Mouse (Mus musculus) heart, adult 2 months (tissue): ENCODE results near the gene Nr2f2. TPM values are rescaled to one million over a fixed set of nuclear protein-coding genes. Genes with fewer than 3 reads are reported as not detected.

ENCODE experiments used
- DNase-seq, 2 experiments: peaks; one replicate each; pipeline ENCODE4 v3.0.0; 2021
- H3K27ac ChIP-seq: fragments of 200-600 bp; 2 replicates; pipeline ENCODE4 v1.8.1; 2022
- H3K27me3 ChIP-seq: fragments of 200-500 bp; 2 replicates; pipeline ENCODE4 v1.6.1; 2012; ENCODE audit warnings: mild to moderate bottlenecking, low read length, inconsistent platforms, mixed read lengths; ENCODE audit not compliant: control insufficient read depth, insufficient read depth
- H3K36me3 ChIP-seq: fragments of 200-500 bp; 2 replicates; pipeline ENCODE4 v1.6.1; 2012; ENCODE audit warnings: low read length, inconsistent platforms; ENCODE audit not compliant: control insufficient read depth, insufficient read depth
- H3K4me1 ChIP-seq: fragments of 200-500 bp; 2 replicates; pipeline ENCODE4 v1.6.1; 2011; ENCODE audit warnings: low read length; ENCODE audit not compliant: control insufficient read depth, insufficient read depth
- H3K4me3 ChIP-seq: fragments of 200-600 bp; 2 replicates; pipeline ENCODE4 v1.8.1; 2022
- H3K79me2 ChIP-seq: fragments of 200-500 bp; replicated peaks from 2 replicates; pipeline ENCODE4 v1.6.1; 2012; ENCODE audit warnings: mild to moderate bottlenecking, inconsistent platforms, low read length, moderate library complexity, mixed read lengths; ENCODE audit not compliant: control insufficient read depth, insufficient read depth
- H3K9ac ChIP-seq: fragments of 200-500 bp; 2 replicates; pipeline ENCODE4 v1.6.1; 2012; ENCODE audit warnings: low read depth, mild to moderate bottlenecking, control low read depth, inconsistent platforms, low read length, mixed read lengths
- CTCF ChIP-seq: fragments of 200-600 bp; IDR thresholded peaks from 2 replicates; pipeline ENCODE4 v1.8.1; 2022; ENCODE audit warnings: antibody characterized with exemption, mild to moderate bottlenecking, moderate library complexity
- EP300 ChIP-seq: fragments of 200-500 bp; IDR thresholded peaks from 2 replicates; pipeline ENCODE4 v1.6.1; 2011; ENCODE audit warnings: low read depth, low read length, control low read depth; ENCODE audit not compliant: insufficient read depth
- POLR2A ChIP-seq: fragments of 200-500 bp; IDR thresholded peaks from 2 replicates; pipeline ENCODE4 v1.6.1; 2011; ENCODE audit warnings: mild to moderate bottlenecking, low read depth, low read length, control low read depth; ENCODE audit not compliant: insufficient read depth
- WGBS: fragments of 180-500 bp; shearing (Covaris S2); methylation state at CpG from one replicate; pipeline ENCODE4 v1.1.7; 2018; 5-methylcytosine and 5-hydroxymethylcytosine counted together
- intact Hi-C: fragments of 180-260 bp; cut with DNase I; formaldehyde crosslinking; loops from one replicate; pipeline ENCODE4 v1.15.1; 2025
- polyA plus RNA-seq: library from polyadenylated mRNA; depleted of rRNA; stranded (reverse); fragments of >200 nt; gene quantifications from 2 replicates; pipeline ENCODE4 v1.2.3, GENCODE M21; 2012
- total RNA-seq, 2 experiments: library from RNA; stranded (reverse); gene quantifications; 2 replicates each; pipeline ENCODE4 v1.2.3; 2021

Gene Nr2f2
- total and polyA plus RNA-seq, 3 experiments = 16.4 to 39.3 (median 18.8) TPM

GRCm38 (mm10) chr7:70328206-70329036, 38.1 kb downstream of the Nr2f2 start:
- WGBS = 32% methylated on average over 10 of the region's 10 CpGs
- no peak overlapping the region for H3K27ac ChIP-seq
- intact Hi-C loops = no loop called here
- H3K27me3 ChIP-seq = peaks cover 15% of the 10 kb centered on the region
- H3K9ac ChIP-seq = no peak overlapping the region
- no peak for DNase-seq
- H3K4me3 ChIP-seq = no peak overlapping the region
- TF ChIP-seq POLR2A = no peak
- no peak for TF ChIP-seq CTCF
- TF ChIP-seq EP300 = no peak
- no peaks in the 10 kb centered on the region for H3K4me1 ChIP-seq
- H3K79me2 ChIP-seq = no peaks in the 10 kb centered on the region
- no peaks in the 10 kb centered on the region for H3K36me3 ChIP-seq

GRCm38 (mm10) chr7:70327191-70327590, 39.3 kb downstream of the Nr2f2 start:
- Histone ChIP-seq H3K4me3 (no peak overlapping the region), H3K79me2 (no peaks in the 10 kb centered on the region), H3K27ac (no peak overlapping the region), H3K27me3 (peaks cover 11% of the 10 kb centered on the region; the same call in 1 of the 2 replicates), H3K4me1 (no peaks in the 10 kb centered on the region), H3K36me3 (no peaks in the 10 kb centered on the region), H3K9ac (no peak overlapping the region)
- DNase-seq = no peak
- 31% methylated on average over 2 of the region's 2 CpGs for WGBS
- TF ChIP-seq EP300 = no peak
- no peak for TF ChIP-seq CTCF
- TF ChIP-seq POLR2A = no peak
- intact Hi-C loops = no loop called here

GRCm38 (mm10) chr7:70326176-70327035, 40.1 kb downstream of the Nr2f2 start:
- TF ChIP-seq POLR2A = no peak
- no peak for TF ChIP-seq EP300
- Histone ChIP-seq H3K9ac (no peak overlapping the region), H3K4me1 (no peaks in the 10 kb centered on the region), H3K27me3 (peaks cover 9% of the 10 kb centered on the region; the same call in 1 of the 2 replicates), H3K79me2 (no peaks in the 10 kb centered on the region), H3K36me3 (no peaks in the 10 kb centered on the region), H3K27ac (no peak overlapping the region), H3K4me3 (no peak overlapping the region)
- no peak for DNase-seq
- 16% methylated on average over 21 of the region's 21 CpGs for WGBS
- intact Hi-C loops = no loop called here

- intact Hi-C loops = loop anchor here (2.0 kb wide), 1 partner anchor 47 kb away; no protein-coding TSS in a partner anchor
- Histone ChIP-seq H3K9ac (no peak overlapping the region), H3K27ac (no peak overlapping the region), H3K79me2 (no peaks in the 10 kb centered on the region), H3K27me3 (peaks cover 8% of the 10 kb centered on the region; the same call in 1 of the 2 replicates), H3K4me3 (no peak overlapping the region), H3K36me3 (no peaks in the 10 kb centered on the region), H3K4me1 (no peaks in the 10 kb centered on the region)
- DNase-seq = no peak
- TF ChIP-seq CTCF = no peak
- no peak for TF ChIP-seq POLR2A
- no peak for TF ChIP-seq EP300
- 9% methylated on average over 18 of the region's 18 CpGs for WGBS
These were observed 41.2 kb downstream of the Nr2f2 start for GRCm38 (mm10) chr7:70325381-70325780.

GRCm38 (mm10) chr7:70324541-70324940, 42.0 kb downstream of the Nr2f2 start:
- Histone ChIP-seq H3K9ac (no peak overlapping the region), H3K79me2 (no peaks in the 10 kb centered on the region), H3K27me3 (peaks cover 6% of the 10 kb centered on the region; the same call in 1 of the 2 replicates), H3K36me3 (no peaks in the 10 kb centered on the region), H3K4me1 (no peaks in the 10 kb centered on the region), H3K4me3 (no peak overlapping the region), H3K27ac (no peak overlapping the region)
- intact Hi-C loops = loop anchor here (2.0 kb wide), 1 partner anchor 46 kb away; no protein-coding TSS in a partner anchor
- no peak for DNase-seq
- TF ChIP-seq CTCF = no peak
- TF ChIP-seq POLR2A = no peak
- TF ChIP-seq EP300 = no peak
- WGBS = 40% methylated on average over 5 of the region's 5 CpGs
